Mouse (Mus musculus): ENCODE results near the gene Ift74. TPM values are rescaled to one million over a fixed set of nuclear protein-coding genes. Genes with fewer than 3 reads are reported as not detected.

The Ift74 gene
- 59.8 and 63.3 TPM in 2 replicates for polyA plus RNA-seq (2014; fragmentation: Nextera tagmentation; extraction: Ambion mirVana)

- ATAC-seq (ENCODE audit: insufficient number of reproducible peaks, low FRiP score, low TSS enrichment, low read depth) (peak; percentile 100), DNase-seq (ENCODE audit: low spot score) (peak; percentile 97)
- H3K4me2 ChIP-seq (ENCODE audit: low read depth, severe bottlenecking) = peak within 1 kb of the TSS; percentile 63
- 3% methylated on average over 29 of the region's 29 CpGs for WGBS
- H3K4me1 ChIP-seq (ENCODE audit: control insufficient read depth, insufficient read depth, low read length) = no peaks in the 10 kb centered on the region
- peak within 1 kb of the TSS; percentile 68 for H3K9ac ChIP-seq (ENCODE audit: low read length)
- H3K4me3 ChIP-seq (ENCODE audit: low read depth, low read length) = peak within 1 kb of the TSS; percentile 64
- no peaks in the 10 kb centered on the region for H3K36me3 ChIP-seq (ENCODE audit: control insufficient read depth, insufficient read depth, low read length)
- H3K27me3 ChIP-seq (ENCODE audit: control insufficient read depth, insufficient read depth, low read length) = no peaks in the 10 kb centered on the region
- H3K27ac ChIP-seq (replicated peaks; ENCODE audit: low read depth, low read length) = peak within 1 kb of the TSS; percentile 64; the same call in 1 of the 2 replicates
- H3K9me3 ChIP-seq (ENCODE audit: control insufficient read depth, low read length) = no peaks in the 10 kb centered on the region
Measured at GRCm38 (mm10) chr4:94613972-94614626, at the start of gene Ift74. Gene Ift74 (plus strand): TSS chr4:94614491.

GRCm38 (mm10) chr4:94572677-94573076 lies 41.6 kb upstream of the Ift74 start:
- H3K4me1 ChIP-seq (ENCODE audit: control insufficient read depth, insufficient read depth, low read length) = no peaks in the 10 kb centered on the region
- no peaks in the 10 kb centered on the region for H3K27me3 ChIP-seq (ENCODE audit: control insufficient read depth, insufficient read depth, low read length)
- H3K4me3 ChIP-seq (ENCODE audit: low read depth, low read length) = no peak overlapping the region
- DNase-seq (ENCODE audit: low spot score) (no peak), ATAC-seq (ENCODE audit: insufficient number of reproducible peaks, low FRiP score, low TSS enrichment, low read depth) (no peak)
- H3K9ac ChIP-seq (ENCODE audit: low read length) = no peak overlapping the region
- H3K36me3 ChIP-seq (ENCODE audit: control insufficient read depth, insufficient read depth, low read length) = no peaks in the 10 kb centered on the region; the same call in 1 of the 2 replicates
- H3K4me2 ChIP-seq (ENCODE audit: low read depth, severe bottlenecking) = no peak overlapping the region
- no peak overlapping the region for H3K27ac ChIP-seq (replicated peaks; ENCODE audit: low read depth, low read length)
- no peaks in the 10 kb centered on the region for H3K9me3 ChIP-seq (ENCODE audit: control insufficient read depth, low read length)
- WGBS = 94% methylated on average over 4 of the region's 4 CpGs

- no peaks in the 10 kb centered on the region for H3K27me3 ChIP-seq (ENCODE audit: control insufficient read depth, insufficient read depth, low read length)
- 84% methylated on average over 4 of the region's 4 CpGs for WGBS
Measured at GRCm38 (mm10) chr4:94591765-94592381, 22.4 kb upstream of the Ift74 start.

GRCm38 (mm10) chr4:94592709-94593108 lies 21.6 kb upstream of the Ift74 start:
- H3K27me3 ChIP-seq (ENCODE audit: control insufficient read depth, insufficient read depth, low read length) = no peaks in the 10 kb centered on the region
- DNase-seq (ENCODE audit: low spot score) = no peak
- H3K4me1 ChIP-seq (ENCODE audit: control insufficient read depth, insufficient read depth, low read length) = no peaks in the 10 kb centered on the region
- no peak overlapping the region for H3K9ac ChIP-seq (ENCODE audit: low read length)
- no peak for ATAC-seq (ENCODE audit: insufficient number of reproducible peaks, low FRiP score, low TSS enrichment, low read depth)
- H3K9me3 ChIP-seq (ENCODE audit: control insufficient read depth, low read length) = no peaks in the 10 kb centered on the region
- H3K4me2 ChIP-seq (ENCODE audit: low read depth, severe bottlenecking) = no peak overlapping the region
- no peak overlapping the region for H3K4me3 ChIP-seq (ENCODE audit: low read depth, low read length)
- H3K36me3 ChIP-seq (ENCODE audit: control insufficient read depth, insufficient read depth, low read length) = no peaks in the 10 kb centered on the region
- no peak overlapping the region for H3K27ac ChIP-seq (replicated peaks; ENCODE audit: low read depth, low read length)

More at GRCm38 (mm10) chr4:94591765-94592381, 22.4 kb upstream of the Ift74 start:
- no peak overlapping the region for H3K4me3 ChIP-seq (ENCODE audit: low read depth, low read length)
- no peak overlapping the region for H3K27ac ChIP-seq (replicated peaks; ENCODE audit: low read depth, low read length)
- no peak for ATAC-seq (ENCODE audit: insufficient number of reproducible peaks, low FRiP score, low TSS enrichment, low read depth)
- no peak overlapping the region for H3K4me2 ChIP-seq (ENCODE audit: low read depth, severe bottlenecking)
- no peak overlapping the region for H3K9ac ChIP-seq (ENCODE audit: low read length)
- DNase-seq (ENCODE audit: low spot score) = no peak
- H3K36me3 ChIP-seq (ENCODE audit: control insufficient read depth, insufficient read depth, low read length) = no peaks in the 10 kb centered on the region
- H3K9me3 ChIP-seq (ENCODE audit: control insufficient read depth, low read length) = no peaks in the 10 kb centered on the region
- H3K4me1 ChIP-seq (ENCODE audit: control insufficient read depth, insufficient read depth, low read length) = no peaks in the 10 kb centered on the region

GRCm38 (mm10) chr4:94601395-94601794 lies 12.9 kb upstream of the Ift74 start:
- Histone ChIP-seq H3K4me2 (ENCODE audit: low read depth, severe bottlenecking) (no peak overlapping the region), H3K36me3 (ENCODE audit: control insufficient read depth, insufficient read depth, low read length) (no peaks in the 10 kb centered on the region), H3K9me3 (ENCODE audit: control insufficient read depth, low read length) (no peaks in the 10 kb centered on the region), H3K4me3 (ENCODE audit: low read depth, low read length) (no peak overlapping the region), H3K27me3 (ENCODE audit: control insufficient read depth, insufficient read depth, low read length) (no peaks in the 10 kb centered on the region), H3K9ac (ENCODE audit: low read length) (no peak overlapping the region), H3K27ac (replicated peaks; ENCODE audit: low read depth, low read length) (no peak overlapping the region), H3K4me1 (ENCODE audit: control insufficient read depth, insufficient read depth, low read length) (no peaks in the 10 kb centered on the region)
- 82% methylated on average over 4 of the region's 4 CpGs for WGBS
- DNase-seq (ENCODE audit: low spot score) = no peak
- no peak for ATAC-seq (ENCODE audit: insufficient number of reproducible peaks, low FRiP score, low TSS enrichment, low read depth)

GRCm38 (mm10) chr4:94602496-94603030 lies 11.7 kb upstream of the Ift74 start:
- Histone ChIP-seq H3K4me1 (ENCODE audit: control insufficient read depth, insufficient read depth, low read length) (no peaks in the 10 kb centered on the region), H3K4me2 (ENCODE audit: low read depth, severe bottlenecking) (peak overlapping the region; percentile 61), H3K4me3 (ENCODE audit: low read depth, low read length) (peak overlapping the region; percentile 91), H3K27ac (replicated peaks; ENCODE audit: low read depth, low read length) (peak overlapping the region; percentile 72), H3K9me3 (ENCODE audit: control insufficient read depth, low read length) (no peaks in the 10 kb centered on the region), H3K9ac (ENCODE audit: low read length) (peak overlapping the region; percentile 93), H3K36me3 (ENCODE audit: control insufficient read depth, insufficient read depth, low read length) (no peaks in the 10 kb centered on the region), H3K27me3 (ENCODE audit: control insufficient read depth, insufficient read depth, low read length) (no peaks in the 10 kb centered on the region)
- WGBS = under 1% methylated on average over 33 of the region's 33 CpGs
- DNase-seq (ENCODE audit: low spot score) = no peak
- peak; percentile 73; the same call in 1 of the 2 replicates for ATAC-seq (ENCODE audit: insufficient number of reproducible peaks, low FRiP score, low TSS enrichment, low read depth)

GRCm38 (mm10) chr4:94603031-94603629 lies 11.2 kb upstream of the Ift74 start, which contains the start of gene Plaa:
Gene Plaa (minus strand): TSS chr4:94603244.
- no peaks in the 10 kb centered on the region for H3K27me3 ChIP-seq (ENCODE audit: control insufficient read depth, insufficient read depth, low read length)
- no peaks in the 10 kb centered on the region for H3K4me1 ChIP-seq (ENCODE audit: control insufficient read depth, insufficient read depth, low read length)
- peak within 1 kb of the TSS; percentile 72 for H3K27ac ChIP-seq (replicated peaks; ENCODE audit: low read depth, low read length)
- WGBS = under 1% methylated on average over 61 of the region's 61 CpGs
- H3K9me3 ChIP-seq (ENCODE audit: control insufficient read depth, low read length) = no peaks in the 10 kb centered on the region
- ATAC-seq (ENCODE audit: insufficient number of reproducible peaks, low FRiP score, low TSS enrichment, low read depth) (peak; percentile 98), DNase-seq (ENCODE audit: low spot score) (peak; percentile 95)
- H3K9ac ChIP-seq (ENCODE audit: low read length) = peak within 1 kb of the TSS; percentile 93
- peak within 1 kb of the TSS; percentile 61 for H3K4me2 ChIP-seq (ENCODE audit: low read depth, severe bottlenecking)
- H3K4me3 ChIP-seq (ENCODE audit: low read depth, low read length) = peak within 1 kb of the TSS; percentile 91
- no peaks in the 10 kb centered on the region for H3K36me3 ChIP-seq (ENCODE audit: control insufficient read depth, insufficient read depth, low read length)

GRCm38 (mm10) chr4:94604452-94605019 lies 9.8 kb upstream of the Ift74 start:
- Histone ChIP-seq H3K9ac (ENCODE audit: low read length) (no peak overlapping the region), H3K4me2 (ENCODE audit: low read depth, severe bottlenecking) (peak overlapping the region; percentile 61; the same call in 1 of the 2 replicates), H3K36me3 (ENCODE audit: control insufficient read depth, insufficient read depth, low read length) (no peaks in the 10 kb centered on the region), H3K27ac (replicated peaks; ENCODE audit: low read depth, low read length) (no peak overlapping the region), H3K4me1 (ENCODE audit: control insufficient read depth, insufficient read depth, low read length) (no peaks in the 10 kb centered on the region), H3K27me3 (ENCODE audit: control insufficient read depth, insufficient read depth, low read length) (no peaks in the 10 kb centered on the region), H3K4me3 (ENCODE audit: low read depth, low read length) (no peak overlapping the region), H3K9me3 (ENCODE audit: control insufficient read depth, low read length) (no peaks in the 10 kb centered on the region)
- ATAC-seq (ENCODE audit: insufficient number of reproducible peaks, low FRiP score, low TSS enrichment, low read depth) (no peak), DNase-seq (ENCODE audit: low spot score) (no peak)
- WGBS = 96% methylated on average over 2 of the region's 2 CpGs
